Mouse (Mus musculus): ENCODE results near the gene H2afv. TPM values are rescaled to one million over a fixed set of nuclear protein-coding genes. Genes with fewer than 3 reads are reported as not detected.
A peak's percentile ranks its signal among the peaks of the same experiment; 100 is the strongest.
"Not testable (repeated sequence)": the region's sequence is repeated elsewhere in the genome, so short reads cannot be mapped to it uniquely, and the experiment has no call there.

H2afv gene
- polyA plus RNA-seq, 1 experiment from 2014 or later = 552 TPM

- Histone ChIP-seq H3K9me3 (replicated peaks) (no peaks in the 10 kb centered on the region), H3K4me2 (no peak overlapping the region), H3K27ac (0 out of 2 replicates have a peak overlapping the region, but pooled peaks have one; percentile 9), H3K27me3 (no peaks in the 10 kb centered on the region), H3K4me3 (replicated peaks) (no peak overlapping the region), H3K4me1 (peaks cover 17% of the 10 kb centered on the region), H3K9ac (no peak overlapping the region), H3K36me3 (peaks cover 76% of the 10 kb centered on the region)
- WGBS = 78% methylated on average over 2 of the region's 2 CpGs
- ATAC-seq (replicated peaks; ENCODE audit: low FRiP score) = no peak
These were observed 23.4 kb downstream of the H2afv start for GRCm38 (mm10) chr11:6420722-6421350.

GRCm38 (mm10) chr11:6420283-6420703 is 23.9 kb downstream of the H2afv start:
- H3K4me3 ChIP-seq (replicated peaks) = no peak overlapping the region
- peaks cover 17% of the 10 kb centered on the region for H3K4me1 ChIP-seq
- ATAC-seq (replicated peaks; ENCODE audit: low FRiP score) = no peak

DNA sequence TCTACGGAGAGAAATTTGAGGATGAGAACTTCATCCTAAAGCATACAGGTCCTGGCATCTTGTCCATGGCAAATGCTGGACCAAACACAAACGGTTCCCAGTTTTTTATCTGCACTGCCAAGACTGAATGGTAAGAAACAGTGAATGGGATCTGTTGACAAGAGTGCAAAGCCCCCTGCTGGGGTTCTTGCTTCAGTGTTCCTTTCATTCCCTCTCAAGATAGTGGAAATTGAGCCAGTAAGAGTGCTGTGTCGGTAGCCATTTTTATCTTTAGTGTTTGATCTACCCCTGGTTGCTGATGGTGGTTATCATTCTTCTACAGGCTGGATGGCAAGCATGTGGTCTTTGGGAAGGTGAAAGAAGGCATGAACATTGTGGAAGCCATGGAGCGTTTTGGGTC is 25.1 kb downstream of the H2afv start:
- not testable (repeated sequence) for H3K27me3 ChIP-seq; ATAC-seq (replicated peaks; ENCODE audit: low FRiP score); H3K27ac ChIP-seq; H3K9me3 ChIP-seq (replicated peaks); H3K4me2 ChIP-seq; H3K9ac ChIP-seq; H3K4me3 ChIP-seq (replicated peaks)
- Histone ChIP-seq H3K4me1 (peaks cover 26% of the 10 kb centered on the region), H3K36me3 (peaks cover 64% of the 10 kb centered on the region)
- WGBS = 73% methylated on average over 4 of the region's 4 CpGs

More at GRCm38 (mm10) chr11:6420283-6420703, 23.9 kb downstream of the H2afv start:
- Histone ChIP-seq H3K9me3 (replicated peaks) (no peaks in the 10 kb centered on the region), H3K4me2 (no peak overlapping the region), H3K27ac (no peak overlapping the region), H3K36me3 (peaks cover 73% of the 10 kb centered on the region), H3K27me3 (no peaks in the 10 kb centered on the region), H3K9ac (no peak overlapping the region)
- 19% methylated on average over 1 of the region's 1 CpGs for WGBS

DNA sequence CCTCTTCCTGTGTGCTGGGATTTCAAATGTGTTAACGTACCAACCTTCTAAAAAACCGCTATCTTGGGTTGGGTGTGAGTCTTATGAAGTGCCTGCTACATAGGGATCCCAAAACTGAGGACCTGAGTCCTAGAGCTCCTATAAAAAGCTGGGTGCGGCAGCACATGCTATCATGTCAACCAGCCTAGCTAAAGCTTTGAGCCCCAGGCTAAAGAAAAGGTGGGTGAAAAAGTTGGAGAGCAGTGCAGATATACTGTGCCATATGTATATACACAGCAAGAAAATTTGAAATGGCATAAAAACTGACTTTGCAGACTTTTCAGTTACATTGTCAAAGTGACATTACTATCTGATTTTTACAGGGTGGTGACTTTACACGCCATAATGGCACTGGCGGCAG is 25.5 kb downstream of the H2afv start:
- H3K4me1 ChIP-seq = peaks cover 26% of the 10 kb centered on the region
- 85% methylated on average over 5 of the region's 5 CpGs for WGBS
- H3K4me2 ChIP-seq = peak overlapping the region; percentile 85; the same call in 1 of the 2 replicates
- peaks cover 61% of the 10 kb centered on the region for H3K36me3 ChIP-seq
- no peaks in the 10 kb centered on the region for H3K9me3 ChIP-seq (replicated peaks)
- peak overlapping the region; percentile 98; the same call in 1 of the 2 replicates for H3K4me3 ChIP-seq (replicated peaks)
- no peak overlapping the region for H3K9ac ChIP-seq
- no peaks in the 10 kb centered on the region for H3K27me3 ChIP-seq
- no peak for ATAC-seq (replicated peaks; ENCODE audit: low FRiP score)
- no peak overlapping the region for H3K27ac ChIP-seq

DNA sequence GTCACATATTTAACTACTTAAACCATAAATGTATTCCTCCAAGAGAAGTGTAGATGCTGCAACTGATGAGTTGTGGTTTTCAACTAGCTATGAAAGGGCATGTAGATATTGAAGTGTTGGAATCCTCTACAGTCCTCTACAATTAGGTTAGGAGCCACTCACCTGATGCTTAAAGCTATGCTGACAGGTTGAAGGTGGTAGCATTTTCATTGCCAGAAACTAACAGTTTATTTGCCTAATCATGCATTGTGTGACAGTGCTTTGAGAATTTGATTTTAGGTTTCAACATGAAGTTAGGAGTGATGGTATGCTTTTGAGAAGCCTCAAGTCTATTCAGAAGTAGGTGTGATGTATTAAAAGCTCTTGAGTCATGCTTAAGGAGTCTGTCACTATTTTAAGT is 26.8 kb downstream of the H2afv start:
- H3K4me3 ChIP-seq (replicated peaks) = peak overlapping the region; percentile 98
- peak overlapping the region; percentile 97 for H3K9ac ChIP-seq
- no peak for ATAC-seq (replicated peaks; ENCODE audit: low FRiP score)
- no peak overlapping the region for H3K27ac ChIP-seq
- H3K27me3 ChIP-seq = no peaks in the 10 kb centered on the region
- no peaks in the 10 kb centered on the region for H3K9me3 ChIP-seq (replicated peaks)
- H3K36me3 ChIP-seq = peaks cover 48% of the 10 kb centered on the region
- H3K4me1 ChIP-seq = peaks cover 26% of the 10 kb centered on the region
- peak overlapping the region; percentile 85 for H3K4me2 ChIP-seq

- no peak for ATAC-seq (replicated peaks; ENCODE audit: low FRiP score)
- WGBS = 36% methylated on average over 2 of the region's 2 CpGs
These were observed 27.2 kb downstream of the H2afv start for GRCm38 (mm10) chr11:6417069-6417468.

DNA sequence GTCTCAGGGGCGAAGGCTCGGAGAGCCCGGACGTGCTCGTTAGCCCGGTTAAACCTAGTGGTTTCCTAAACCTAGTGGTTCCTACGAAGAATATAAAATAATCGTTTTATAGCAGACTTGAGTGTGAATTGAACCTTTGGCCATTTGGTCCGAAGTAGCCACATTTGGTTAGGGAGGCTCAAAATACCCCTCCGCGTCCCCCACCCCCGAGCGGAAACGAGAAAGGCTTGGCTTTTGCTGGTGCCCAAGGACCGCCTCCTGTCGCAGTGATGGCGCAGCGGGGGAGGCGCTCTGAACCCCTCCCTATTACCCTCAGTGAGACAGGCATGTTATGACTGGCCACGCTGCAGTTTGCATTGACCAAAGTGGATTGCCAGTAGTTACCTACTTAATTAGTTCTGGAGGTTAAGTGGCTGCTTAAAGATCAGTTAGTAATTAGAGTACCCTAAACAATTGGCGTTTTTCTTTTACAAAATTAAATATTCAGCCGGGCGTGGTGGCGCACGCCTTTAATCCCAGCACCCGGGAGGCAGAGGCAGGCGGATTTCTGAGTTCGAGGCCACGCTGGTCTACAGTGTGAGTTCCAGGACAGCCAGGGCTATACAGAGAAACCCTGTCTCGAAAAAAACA is 27.7 kb downstream of the H2afv start:
- WGBS = under 1% methylated on average over 30 of the region's 30 CpGs
- peak overlapping the region; percentile 98 for H3K4me3 ChIP-seq (replicated peaks)
- H3K9ac ChIP-seq = peak overlapping the region; percentile 97
- ATAC-seq (replicated peaks; ENCODE audit: low FRiP score) = peak; percentile 62
- no peaks in the 10 kb centered on the region for H3K9me3 ChIP-seq (replicated peaks)
- H3K27ac ChIP-seq = peak overlapping the region; percentile 98
- H3K36me3 ChIP-seq = peaks cover 40% of the 10 kb centered on the region
- H3K4me2 ChIP-seq = peak overlapping the region; percentile 85
- H3K4me1 ChIP-seq = peaks cover 29% of the 10 kb centered on the region
- no peaks in the 10 kb centered on the region for H3K27me3 ChIP-seq

More at GRCm38 (mm10) chr11:6417069-6417468, 27.2 kb downstream of the H2afv start:
- peak overlapping the region; percentile 98 for H3K27ac ChIP-seq
- H3K4me1 ChIP-seq = peaks cover 26% of the 10 kb centered on the region
- H3K9ac ChIP-seq = peak overlapping the region; percentile 97
- no peaks in the 10 kb centered on the region for H3K9me3 ChIP-seq (replicated peaks)
- H3K27me3 ChIP-seq = no peaks in the 10 kb centered on the region
- peak overlapping the region; percentile 85 for H3K4me2 ChIP-seq
- peaks cover 45% of the 10 kb centered on the region for H3K36me3 ChIP-seq
- peak overlapping the region; percentile 98 for H3K4me3 ChIP-seq (replicated peaks)

DNA sequence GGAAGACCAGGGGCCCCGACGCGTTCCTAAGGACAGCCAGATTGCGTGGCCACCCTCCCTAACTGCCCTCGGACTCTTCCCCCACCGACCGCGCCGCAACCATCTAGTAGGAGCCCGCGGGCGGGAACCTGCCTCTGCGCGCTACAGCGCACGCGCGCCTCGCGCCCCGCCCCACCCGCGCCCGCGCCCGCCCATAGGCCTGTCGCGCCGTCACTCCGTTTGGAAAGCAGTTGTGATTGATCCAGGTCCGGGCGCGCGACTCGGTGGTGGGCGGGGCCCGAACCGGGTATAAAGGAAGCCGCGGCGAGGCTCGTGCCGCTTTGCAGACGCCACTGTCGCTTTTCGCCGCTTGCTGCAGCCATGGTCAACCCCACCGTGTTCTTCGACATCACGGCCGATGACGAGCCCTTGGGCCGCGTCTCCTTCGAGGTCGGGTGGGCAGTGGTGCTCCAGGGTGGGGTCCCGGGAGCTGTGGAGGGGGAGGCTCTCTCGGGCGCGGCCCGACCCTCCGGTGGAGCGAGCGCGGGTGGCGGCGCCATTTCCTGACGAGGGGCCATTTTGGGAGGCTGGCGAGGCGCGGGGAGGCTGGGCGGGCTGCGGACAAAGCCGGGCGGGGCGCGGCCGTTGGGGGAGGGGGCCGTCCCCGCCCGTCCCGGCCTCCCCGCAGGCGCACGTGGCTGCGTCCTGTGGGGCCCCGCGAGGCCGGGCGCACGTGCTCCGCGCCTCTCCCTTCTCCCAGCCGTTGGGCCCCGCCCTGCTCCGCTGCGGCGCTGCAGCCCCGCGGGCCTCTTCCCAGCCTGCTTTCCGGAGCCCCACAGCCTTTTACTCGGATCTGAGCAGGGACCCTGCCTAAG is 28.5 kb downstream of the H2afv start:
- under 1% methylated on average over 102 of the region's 102 CpGs for WGBS
- Histone ChIP-seq H3K9me3 (replicated peaks) (no peaks in the 10 kb centered on the region), H3K9ac (peak overlapping the region; percentile 97), H3K36me3 (peaks cover 35% of the 10 kb centered on the region), H3K4me2 (peak overlapping the region; percentile 85), H3K4me3 (replicated peaks) (peak overlapping the region; percentile 98), H3K27ac (peak overlapping the region; percentile 98), H3K27me3 (no peaks in the 10 kb centered on the region), H3K4me1 (peaks cover 31% of the 10 kb centered on the region)
- ATAC-seq (replicated peaks; ENCODE audit: low FRiP score) = peak; percentile 97

DNA sequence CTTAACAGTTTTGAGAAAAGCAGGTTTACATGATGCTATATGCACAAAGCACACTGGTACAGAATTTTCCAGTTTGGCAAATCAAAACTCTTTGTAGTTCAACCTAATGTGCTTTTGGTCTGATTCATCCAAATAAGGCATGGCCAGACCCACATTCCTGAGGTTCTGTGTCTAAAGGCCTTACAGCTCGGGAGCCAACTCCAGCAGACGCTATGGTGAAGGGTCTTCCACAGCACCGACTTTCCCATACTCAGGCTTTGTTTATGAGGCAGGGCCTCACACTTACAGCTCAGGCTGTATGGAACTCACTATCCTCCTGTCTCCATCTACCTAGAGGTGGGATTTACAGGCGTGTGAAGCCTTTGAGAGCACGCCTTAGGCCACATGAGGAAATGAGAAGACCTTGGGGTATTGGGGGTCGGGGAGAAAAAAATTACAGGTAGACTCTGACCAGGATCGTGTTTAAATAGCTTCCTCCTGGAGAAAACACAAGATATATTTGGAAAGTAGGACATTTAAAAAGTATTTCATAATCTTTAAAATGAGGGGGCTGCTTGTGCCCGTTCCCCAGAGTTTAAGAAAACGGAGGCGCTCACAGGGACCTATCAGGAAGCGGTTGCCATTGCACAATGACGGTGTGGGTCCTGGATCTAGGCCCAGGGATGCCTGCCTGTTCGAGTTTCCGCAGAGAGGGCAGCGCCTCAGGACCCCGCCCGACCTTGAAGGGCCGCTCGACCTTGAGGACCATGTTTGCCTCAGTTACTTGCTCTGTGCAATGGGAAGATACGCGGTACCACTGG is 29.3 kb downstream of the H2afv start, which contains the start of gene Ppia:
Ppia (plus strand) TSS at position 693 of the 800 bp plus-strand sequence.
- ATAC-seq (replicated peaks; ENCODE audit: low FRiP score) = peak; percentile 64
- Histone ChIP-seq H3K27me3 (no peaks in the 10 kb centered on the region), H3K4me3 (replicated peaks) (peak within 1 kb of the TSS; percentile 98), H3K9me3 (replicated peaks) (no peaks in the 10 kb centered on the region), H3K4me1 (peaks cover 31% of the 10 kb centered on the region), H3K36me3 (peaks cover 27% of the 10 kb centered on the region), H3K27ac (peak within 1 kb of the TSS; percentile 98), H3K4me2 (peak within 1 kb of the TSS; percentile 85), H3K9ac (peak within 1 kb of the TSS; percentile 97)
- 6% methylated on average over 21 of the region's 21 CpGs for WGBS

- Histone ChIP-seq H3K4me2 (no peak overlapping the region), H3K36me3 (peaks cover 12% of the 10 kb centered on the region), H3K4me3 (replicated peaks) (no peak overlapping the region), H3K9me3 (replicated peaks) (no peaks in the 10 kb centered on the region), H3K9ac (no peak overlapping the region), H3K27ac (no peak overlapping the region), H3K4me1 (peaks cover 25% of the 10 kb centered on the region), H3K27me3 (no peaks in the 10 kb centered on the region)
- 90% methylated on average over 12 of the region's 12 CpGs for WGBS
- no peak for ATAC-seq (replicated peaks; ENCODE audit: low FRiP score)
These were observed 31.0 kb downstream of the H2afv start for GRCm38 (mm10) chr11:6413264-6413663.

GRCm38 (mm10) chr11:6411684-6412083 is 32.6 kb downstream of the H2afv start:
- no peaks in the 10 kb centered on the region for H3K27me3 ChIP-seq
- H3K4me2 ChIP-seq = no peak overlapping the region
- H3K9ac ChIP-seq = no peak overlapping the region
- H3K27ac ChIP-seq = no peak overlapping the region
- H3K9me3 ChIP-seq (replicated peaks) = no peaks in the 10 kb centered on the region
- H3K36me3 ChIP-seq = no peaks in the 10 kb centered on the region
- no peak overlapping the region for H3K4me3 ChIP-seq (replicated peaks)
- H3K4me1 ChIP-seq = peaks cover 20% of the 10 kb centered on the region
- no peak for ATAC-seq (replicated peaks; ENCODE audit: low FRiP score)
- 4% methylated on average over 5 of the region's 5 CpGs for WGBS
